Mouse (Mus musculus) MEL-GATA-1-ER (cell line): Measurements from ENCODE around the gene 0610012G03Rik.
"Not testable (repeated sequence)": the region's sequence is repeated elsewhere in the genome, so short reads cannot be mapped to it uniquely, and the experiment has no call there.

ENCODE experiments used
- DNase-seq: peaks from one replicate; pipeline ENCODE4 v3.0.0-alpha.2; 2012; ENCODE audit warnings: low read depth; ENCODE audit errors: extremely low read depth

0610012G03Rik gene

GRCm38 (mm10) chr16:31948345-31948774 is at the start of gene 0610012G03Rik, which contains the start of gene Ncbp2:
TSS of gene 0610012G03Rik (minus strand) at chr16:31948494.
TSS of gene Ncbp2 (plus strand) at chr16:31948513.
- DNase-seq = peak; percentile 71

- no peak for DNase-seq
Observed at GRCm38 (mm10) chr16:31996371-31996770, 48.1 kb upstream of the 0610012G03Rik start.

- no peak for DNase-seq
Observed at GRCm38 (mm10) chr16:31993946-31994345, 45.7 kb upstream of the 0610012G03Rik start.

GRCm38 (mm10) chr16:31993195-31993594 is 44.9 kb upstream of the 0610012G03Rik start:
- no peak for DNase-seq

- DNase-seq = peak; percentile 16
Observed at GRCm38 (mm10) chr16:31992039-31992438, 43.7 kb upstream of the 0610012G03Rik start.

GRCm38 (mm10) chr16:31980946-31981345 is 32.7 kb upstream of the 0610012G03Rik start:
- no peak for DNase-seq

- DNase-seq = no peak
Observed at GRCm38 (mm10) chr16:31979501-31979900, 31.2 kb upstream of the 0610012G03Rik start.

- no peak for DNase-seq
Observed at GRCm38 (mm10) chr16:31975258-31975657, 27.0 kb upstream of the 0610012G03Rik start.

GRCm38 (mm10) chr16:31963224-31963623 is 14.9 kb upstream of the 0610012G03Rik start:
- DNase-seq = no peak

- DNase-seq = peak; percentile 20
Observed at GRCm38 (mm10) chr16:31947901-31948316, 385 bp downstream of the 0610012G03Rik start.

- DNase-seq = peak; percentile 52
Observed at GRCm38 (mm10) chr16:31947333-31947732, 961 bp downstream of the 0610012G03Rik start.

GRCm38 (mm10) chr16:31945986-31946385 is 2.3 kb downstream of the 0610012G03Rik start:
- not testable (repeated sequence) for DNase-seq

GRCm38 (mm10) chr16:31945372-31945771 is 2.9 kb downstream of the 0610012G03Rik start:
- no peak for DNase-seq

- no peak for DNase-seq
Observed at GRCm38 (mm10) chr16:31944698-31945255, 3.5 kb downstream of the 0610012G03Rik start.

GRCm38 (mm10) chr16:31943980-31944379 is 4.3 kb downstream of the 0610012G03Rik start:
- DNase-seq = peak; percentile 43

GRCm38 (mm10) chr16:31940586-31940985 is 7.7 kb downstream of the 0610012G03Rik start:
- peak; percentile 74 for DNase-seq

GRCm38 (mm10) chr16:31938856-31939255 is 9.4 kb downstream of the 0610012G03Rik start:
- DNase-seq = no peak

GRCm38 (mm10) chr16:31936568-31936967 is 11.7 kb downstream of the 0610012G03Rik start:
- DNase-seq = no peak

- no peak for DNase-seq
Observed at GRCm38 (mm10) chr16:31935091-31935979, 13.0 kb downstream of the 0610012G03Rik start.

- DNase-seq = no peak
Observed at GRCm38 (mm10) chr16:31934550-31935010, 13.7 kb downstream of the 0610012G03Rik start.

- DNase-seq = no peak
Observed at GRCm38 (mm10) chr16:31933751-31934549, 14.3 kb downstream of the 0610012G03Rik start, which contains the start of gene Pigz. TSS of gene Pigz (plus strand) at chr16:31933851.
